Mouse (Mus musculus) embryo, embryonic 9.5 days (tissue): ENCODE measurements around the gene Luzp2.
"Not testable (repeated sequence)": the region's sequence is repeated elsewhere in the genome, so short reads cannot be mapped to it uniquely, and the experiment has no call there.

Experiments
- DNase-seq: peaks from one replicate; pipeline ENCODE4 v3.0.0-alpha.2; 2017; ENCODE audit errors: extremely low spot score

Luzp2 gene

DNA sequence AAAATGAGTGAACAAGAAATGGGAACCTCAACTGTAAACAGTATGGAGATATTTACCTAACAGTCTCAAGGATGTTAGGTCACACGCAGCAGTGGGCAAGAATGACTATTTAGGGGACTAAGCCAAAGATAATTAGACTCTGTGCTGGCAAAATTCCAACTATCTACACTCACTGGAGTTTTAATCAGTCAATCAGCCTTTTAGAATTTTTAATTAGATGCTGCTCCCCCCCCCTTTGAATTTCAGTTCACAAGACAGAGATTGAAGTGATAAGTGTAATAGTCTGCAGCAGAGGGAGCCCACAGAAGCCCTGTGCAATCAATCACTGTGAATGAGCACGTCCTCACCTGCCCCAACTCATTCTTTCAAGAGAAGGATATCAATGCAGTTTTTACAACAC lies 165.1 kb downstream of the Luzp2 start:
- no peak for DNase-seq

DNA sequence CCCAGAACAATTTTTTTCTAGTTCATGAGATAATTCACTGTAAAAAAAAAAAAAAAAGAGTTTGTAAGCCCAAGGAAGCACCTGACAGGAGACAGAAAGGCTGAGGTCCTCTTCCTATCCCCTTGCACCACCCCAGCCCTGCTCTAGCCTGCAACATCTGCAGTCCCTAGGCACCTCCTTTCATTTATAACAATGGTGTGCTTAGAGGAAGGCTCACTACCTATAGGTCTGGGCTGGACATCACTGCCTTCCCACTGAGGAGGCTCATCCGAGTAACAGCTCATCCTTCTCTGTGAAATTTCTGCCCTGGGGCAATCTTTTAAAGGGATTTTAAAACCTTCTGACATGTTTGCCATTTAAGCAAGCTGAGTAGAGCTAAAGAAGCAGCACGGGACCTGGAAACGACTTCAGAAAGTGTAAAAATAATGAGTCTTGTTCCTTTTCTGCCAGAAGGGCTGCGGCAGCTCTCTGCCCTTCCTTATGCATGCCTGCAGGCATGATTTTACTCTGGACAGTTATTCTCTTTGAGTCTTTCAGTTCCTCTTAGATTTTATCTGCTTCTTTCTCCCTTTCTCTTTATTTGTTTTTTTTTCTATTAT lies 174.0 kb downstream of the Luzp2 start:
- no peak for DNase-seq

DNA sequence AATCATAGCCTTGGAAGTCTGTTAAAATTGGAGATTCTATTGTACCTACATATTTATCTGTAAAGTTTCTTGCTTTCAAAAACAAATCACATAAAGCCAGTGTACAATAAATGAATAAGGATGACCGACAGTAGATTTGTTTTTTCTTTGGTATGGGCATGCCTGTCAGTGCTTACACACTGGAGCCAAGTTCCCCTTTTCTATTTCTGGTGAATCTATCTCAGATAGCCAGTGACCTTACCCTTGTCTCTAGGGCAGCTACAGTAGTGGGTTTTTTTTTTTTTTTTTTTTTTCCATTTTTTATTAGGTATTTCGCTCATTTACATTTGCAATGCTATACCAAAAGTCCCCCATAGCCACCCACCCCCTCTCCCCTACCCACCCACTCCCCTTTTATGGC lies 298.6 kb downstream of the Luzp2 start:
- DNase-seq, result not testable (repeated sequence)

DNA sequence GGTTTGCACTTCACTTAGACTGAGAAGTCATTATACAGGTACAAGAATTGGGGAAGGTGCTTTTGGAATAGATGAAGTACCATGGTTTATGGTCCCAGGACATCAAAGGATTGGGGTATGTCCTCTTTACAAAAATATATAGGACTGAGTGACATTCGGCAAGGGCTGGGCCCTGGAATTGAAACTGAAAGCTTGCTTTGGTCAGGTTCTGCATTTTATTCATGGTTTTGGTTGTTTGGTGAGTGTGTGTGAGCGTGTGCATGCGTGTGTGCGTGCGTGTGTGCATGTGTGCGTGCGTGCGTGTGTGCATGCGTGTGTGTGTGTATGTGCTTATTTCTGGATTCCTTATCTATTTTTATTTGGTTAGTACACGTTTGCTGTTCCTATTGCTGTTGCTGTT lies 353.6 kb downstream of the Luzp2 start:
- DNase-seq, result no peak

DNA sequence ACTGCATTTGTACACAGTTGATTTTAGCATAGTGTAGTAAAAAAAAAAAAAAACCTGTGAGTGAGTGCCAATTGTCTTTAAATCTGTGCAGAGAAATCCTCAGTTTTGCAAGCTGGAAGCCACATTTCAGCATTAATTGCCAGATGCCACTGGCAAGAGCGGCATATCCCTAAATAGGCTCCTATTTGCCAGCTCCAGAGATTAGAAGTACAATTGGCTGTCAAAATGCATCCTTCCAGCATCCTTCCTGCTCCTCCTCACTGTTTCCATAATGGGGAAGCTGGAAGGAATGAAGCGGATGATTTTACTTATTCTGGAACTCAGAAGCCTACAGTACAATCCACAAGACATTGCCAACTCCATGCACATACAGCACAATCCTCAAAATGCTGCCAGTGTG lies 354.2 kb downstream of the Luzp2 start:
- DNase-seq, result no peak

DNA sequence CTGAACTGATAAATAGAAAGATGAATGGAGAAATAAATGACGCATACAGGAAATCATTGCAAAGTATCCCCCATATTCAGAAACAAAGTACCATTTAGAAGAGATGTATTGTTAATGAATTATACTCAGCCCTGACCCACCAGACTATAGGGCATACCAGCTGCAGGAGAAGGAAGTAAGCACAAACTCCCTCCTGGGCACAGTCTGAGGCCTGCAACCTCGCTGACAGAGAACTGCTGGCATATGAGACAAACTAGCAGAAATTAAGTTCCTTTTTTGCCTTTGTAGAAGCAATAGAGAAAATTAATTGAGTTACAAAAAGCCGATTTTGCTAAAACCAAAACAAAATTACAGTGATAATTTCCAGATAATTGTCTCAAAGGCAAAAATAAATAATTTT lies 355.4 kb downstream of the Luzp2 start:
- no peak for DNase-seq

DNA sequence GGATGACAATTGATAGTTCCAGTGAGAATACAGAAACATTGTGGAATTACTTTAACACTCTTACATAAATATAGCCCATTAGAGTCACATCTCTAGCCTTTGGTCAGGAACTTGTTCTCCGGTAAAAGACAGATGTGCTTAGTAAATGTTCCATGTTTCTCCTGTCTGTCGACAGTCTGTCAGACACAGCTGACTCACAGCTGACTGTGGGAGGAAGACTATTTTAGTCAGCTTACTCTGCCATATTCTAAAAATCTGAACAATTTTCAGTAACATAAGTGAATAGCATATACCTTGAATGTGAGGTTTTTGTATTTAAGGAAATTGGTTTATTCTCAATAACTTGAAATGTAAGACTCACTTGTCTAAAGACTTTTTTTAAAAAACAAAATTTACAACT lies 363.5 kb downstream of the Luzp2 start:
- DNase-seq, result no peak

DNA sequence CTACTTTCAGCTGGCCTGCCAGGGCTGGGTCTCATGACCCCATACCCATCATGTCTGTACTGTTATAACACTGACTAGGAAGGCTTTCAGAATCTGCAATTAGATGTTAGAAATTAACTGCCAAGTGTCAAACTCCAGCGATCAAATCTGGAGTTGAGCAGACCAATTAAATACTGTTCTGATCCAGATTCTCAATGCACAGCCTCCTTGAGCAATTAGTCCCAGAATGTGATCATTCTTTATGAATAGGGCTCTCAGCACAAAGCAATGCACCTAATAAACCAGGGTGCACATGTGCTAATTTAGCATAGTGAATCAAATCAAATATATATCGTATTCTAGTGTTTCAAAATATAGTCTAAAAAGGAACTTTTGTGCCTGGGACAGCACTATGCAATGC lies 387.7 kb downstream of the Luzp2 start:
- no peak for DNase-seq

DNA sequence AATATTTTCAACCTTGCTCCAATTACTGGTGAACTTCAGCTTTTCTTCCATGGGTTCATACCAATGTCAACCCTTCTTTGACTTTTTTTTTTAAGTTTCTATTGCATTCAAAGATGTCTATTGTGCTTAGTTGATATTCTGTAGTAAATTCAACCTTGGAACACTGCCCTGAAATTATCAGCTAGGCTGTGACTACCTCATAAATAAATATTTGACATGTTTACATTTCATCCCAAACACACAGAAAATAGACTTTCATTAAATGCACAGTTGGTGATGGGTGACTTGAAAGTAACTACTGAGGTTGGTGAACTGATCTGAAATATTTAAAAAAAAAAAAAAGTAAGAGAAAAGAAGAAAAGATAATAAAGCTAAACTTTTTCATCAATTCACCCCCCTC lies 394.1 kb downstream of the Luzp2 start:
- DNase-seq, result no peak
